Mouse (Mus musculus): ENCODE results near the gene Ankrd33b. TPM values are rescaled to one million over a fixed set of nuclear protein-coding genes. Genes with fewer than 3 reads are reported as not detected.

The Ankrd33b gene
- total and polyA plus RNA-seq, 2 experiments from 2014 or later, result 0.99 to 1.1 TPM

GRCm38 (mm10) chr15:31320598-31321377, 46.7 kb downstream of the Ankrd33b start:
- DNase-seq (ENCODE audit: low spot score) (peak; percentile 39), ATAC-seq (ENCODE audit: low FRiP score) (no peak)
- Histone ChIP-seq H3K36me3 (ENCODE audit: insufficient read depth, low read length) (no peaks in the 10 kb centered on the region), H3K9ac (replicated peaks; ENCODE audit: low read length, poor library complexity, severe bottlenecking) (no peak overlapping the region), H3K27me3 (ENCODE audit: insufficient read depth, low read length) (no peaks in the 10 kb centered on the region), H3K27ac (ENCODE audit: low read depth, low read length) (no peak overlapping the region), H3K4me3 (ENCODE audit: low read depth, low read length) (no peak overlapping the region), H3K9me3 (ENCODE audit: low read length) (no peaks in the 10 kb centered on the region), H3K4me1 (ENCODE audit: insufficient read depth, low read length) (no peaks in the 10 kb centered on the region), H3K4me2 (ENCODE audit: low read depth, low read length, poor library complexity, severe bottlenecking) (no peak overlapping the region)
- TF ChIP-seq CTCF (IDR thresholded peaks at IDR 0.05), result peak; percentile 52
- 45% methylated on average over 12 of the region's 12 CpGs for WGBS

DNA sequence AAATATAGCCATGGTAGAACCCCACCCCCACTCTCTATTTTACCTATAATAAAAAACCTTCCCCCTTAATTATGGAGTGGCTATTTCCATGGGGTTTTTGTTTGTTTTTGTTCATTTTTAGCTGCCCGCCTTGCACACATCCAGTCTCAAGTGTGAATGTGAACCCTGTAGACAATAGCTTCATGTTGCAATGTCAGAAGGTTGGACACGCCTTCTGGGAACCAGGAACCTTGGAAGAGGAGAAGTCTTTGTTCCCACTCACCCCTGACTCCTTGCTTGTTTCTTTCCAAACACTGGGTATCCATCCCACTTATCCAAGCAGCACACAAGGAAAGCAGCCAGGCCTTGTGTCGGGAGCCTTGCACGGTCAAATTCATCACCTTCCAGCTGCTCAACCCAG, 48.5 kb downstream of the Ankrd33b start:
- no peaks in the 10 kb centered on the region for H3K9me3 ChIP-seq (ENCODE audit: low read length)
- no peak for DNase-seq (ENCODE audit: low spot score)
- H3K4me1 ChIP-seq (ENCODE audit: insufficient read depth, low read length), result no peaks in the 10 kb centered on the region
- no peak overlapping the region for H3K4me2 ChIP-seq (ENCODE audit: low read depth, low read length, poor library complexity, severe bottlenecking)
- H3K9ac ChIP-seq (replicated peaks; ENCODE audit: low read length, poor library complexity, severe bottlenecking), result no peak overlapping the region
- no peaks in the 10 kb centered on the region for H3K27me3 ChIP-seq (ENCODE audit: insufficient read depth, low read length)
- 72% methylated on average over 4 of the region's 4 CpGs for WGBS
- no peak for TF ChIP-seq CTCF (IDR thresholded peaks at IDR 0.05)
- H3K27ac ChIP-seq (ENCODE audit: low read depth, low read length), result no peak overlapping the region
- ATAC-seq (ENCODE audit: low FRiP score), result no peak
- no peaks in the 10 kb centered on the region for H3K36me3 ChIP-seq (ENCODE audit: insufficient read depth, low read length)
- H3K4me3 ChIP-seq (ENCODE audit: low read depth, low read length), result no peak overlapping the region

- no peak overlapping the region for H3K4me2 ChIP-seq (ENCODE audit: low read depth, low read length, poor library complexity, severe bottlenecking)
- WGBS, result 50% methylated on average over 6 of the region's 6 CpGs
- H3K4me1 ChIP-seq (ENCODE audit: insufficient read depth, low read length), result no peaks in the 10 kb centered on the region
- no peaks in the 10 kb centered on the region for H3K9me3 ChIP-seq (ENCODE audit: low read length)
- no peak overlapping the region for H3K4me3 ChIP-seq (ENCODE audit: low read depth, low read length)
- no peak for TF ChIP-seq CTCF (IDR thresholded peaks at IDR 0.05)
- H3K27ac ChIP-seq (ENCODE audit: low read depth, low read length), result no peak overlapping the region
- no peaks in the 10 kb centered on the region for H3K27me3 ChIP-seq (ENCODE audit: insufficient read depth, low read length)
- no peaks in the 10 kb centered on the region for H3K36me3 ChIP-seq (ENCODE audit: insufficient read depth, low read length)
- no peak overlapping the region for H3K9ac ChIP-seq (replicated peaks; ENCODE audit: low read length, poor library complexity, severe bottlenecking)
- DNase-seq (ENCODE audit: low spot score) (no peak), ATAC-seq (ENCODE audit: low FRiP score) (no peak)
These were observed 49.2 kb downstream of the Ankrd33b start for GRCm38 (mm10) chr15:31318158-31318955.

- DNase-seq (ENCODE audit: low spot score), result no peak
- 89% methylated on average over 3 of the region's 3 CpGs for WGBS
These were observed 50.3 kb downstream of the Ankrd33b start for GRCm38 (mm10) chr15:31317056-31317805.

DNA sequence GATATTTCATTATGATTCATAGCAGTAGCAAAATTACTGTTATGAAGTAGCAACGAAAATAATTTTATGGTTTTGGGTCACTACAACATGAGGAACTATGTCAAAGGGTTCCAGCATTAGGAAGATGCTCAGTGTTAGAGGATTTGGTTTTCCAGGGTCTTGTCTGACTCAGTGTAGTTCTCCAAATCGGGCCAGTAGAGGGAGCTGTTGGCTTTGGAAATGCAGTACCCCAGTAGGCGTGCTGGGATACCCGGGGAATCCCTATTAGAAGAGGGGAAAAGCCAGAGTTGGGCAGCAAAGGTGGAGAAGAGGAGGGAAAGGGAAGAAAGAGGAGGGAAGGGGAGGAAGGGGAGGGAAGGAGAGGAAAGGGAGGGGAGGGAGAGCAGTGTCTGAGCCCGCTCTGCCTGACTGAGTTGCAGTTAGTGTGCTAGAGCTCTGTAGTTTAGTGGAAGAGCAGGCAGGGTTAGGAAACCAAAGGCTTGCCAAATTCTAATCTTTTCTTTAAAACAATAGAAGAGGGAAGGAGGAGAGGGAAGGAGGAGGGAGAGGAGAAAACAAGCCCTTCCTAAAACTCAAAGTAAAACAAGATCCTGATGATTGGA, 51.8 kb downstream of the Ankrd33b start:
- ATAC-seq (ENCODE audit: low FRiP score), result peak; percentile 79
- Histone ChIP-seq H3K4me2 (ENCODE audit: low read depth, low read length, poor library complexity, severe bottlenecking) (no peak overlapping the region), H3K9ac (replicated peaks; ENCODE audit: low read length, poor library complexity, severe bottlenecking) (no peak overlapping the region), H3K27me3 (ENCODE audit: insufficient read depth, low read length) (no peaks in the 10 kb centered on the region), H3K4me1 (ENCODE audit: insufficient read depth, low read length) (no peaks in the 10 kb centered on the region), H3K36me3 (ENCODE audit: insufficient read depth, low read length) (no peaks in the 10 kb centered on the region), H3K4me3 (ENCODE audit: low read depth, low read length) (no peak overlapping the region), H3K9me3 (ENCODE audit: low read length) (no peaks in the 10 kb centered on the region), H3K27ac (ENCODE audit: low read depth, low read length) (no peak overlapping the region)
- 6% methylated on average over 5 of the region's 5 CpGs for WGBS
- TF ChIP-seq CTCF (IDR thresholded peaks at IDR 0.05), result peak; percentile 94
- peak; percentile 86 for DNase-seq (ENCODE audit: low spot score)

More at GRCm38 (mm10) chr15:31317056-31317805, 50.3 kb downstream of the Ankrd33b start:
- no peak for ATAC-seq (ENCODE audit: low FRiP score)
- Histone ChIP-seq H3K4me3 (ENCODE audit: low read depth, low read length) (no peak overlapping the region), H3K27ac (ENCODE audit: low read depth, low read length) (no peak overlapping the region), H3K9ac (replicated peaks; ENCODE audit: low read length, poor library complexity, severe bottlenecking) (no peak overlapping the region), H3K27me3 (ENCODE audit: insufficient read depth, low read length) (no peaks in the 10 kb centered on the region), H3K9me3 (ENCODE audit: low read length) (no peaks in the 10 kb centered on the region), H3K4me2 (ENCODE audit: low read depth, low read length, poor library complexity, severe bottlenecking) (no peak overlapping the region), H3K4me1 (ENCODE audit: insufficient read depth, low read length) (no peaks in the 10 kb centered on the region), H3K36me3 (ENCODE audit: insufficient read depth, low read length) (no peaks in the 10 kb centered on the region)
- no peak for TF ChIP-seq CTCF (IDR thresholded peaks at IDR 0.05)

All from midbrain, postnatal 0 days (tissue).